Mouse (Mus musculus) testis, adult 2 months (tissue): ENCODE measurements around the gene Spata25.

Experiments
- CTCF ChIP-seq: fragments of 200-500 bp; IDR thresholded peaks from 2 replicates; pipeline ENCODE4 v1.5.1; 2012; ENCODE audit warnings: low read depth, mild to moderate bottlenecking, inconsistent platforms, low read length, moderate library complexity; ENCODE audit not compliant: control insufficient read depth, insufficient read depth, insufficient replicate concordance
- POLR2A ChIP-seq: fragments of 200-500 bp; IDR thresholded peaks from 2 replicates; pipeline ENCODE4 v1.6.1; 2012; ENCODE audit warnings: low read depth, mild to moderate bottlenecking, inconsistent platforms, low read length, moderate library complexity; ENCODE audit not compliant: control insufficient read depth

DNA sequence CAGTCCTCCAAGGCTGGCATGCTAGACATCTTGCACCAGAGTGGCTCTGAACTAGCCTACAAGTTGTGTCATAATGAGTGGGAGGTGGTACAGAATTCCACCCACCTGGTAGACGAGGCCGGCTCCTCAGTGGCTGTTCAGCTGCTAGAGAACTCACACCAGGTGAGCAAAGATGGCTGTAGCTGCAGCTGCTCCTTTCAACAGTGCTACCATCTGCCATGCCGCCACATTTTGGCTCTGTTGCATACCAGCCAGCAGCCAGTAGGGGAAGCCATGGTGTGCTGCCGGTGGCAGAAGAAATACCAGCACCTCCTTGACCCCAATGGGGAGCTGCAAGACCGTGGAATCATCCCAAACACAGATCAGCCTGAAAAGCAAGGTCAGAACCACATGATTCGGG lies 7.3 kb downstream of the Spata25 start:
- TF ChIP-seq CTCF (no peak), POLR2A (peak; percentile 21; the same call in 1 of the 2 replicates)
